Mouse (Mus musculus): Measurements from ENCODE around the gene Tmem116.

The Tmem116 gene

GRCm38 (mm10) chr5:121451644-121452025 is at the start of gene Tmem116:
Gene Tmem116 (plus strand): TSS chr5:121451893.
- peak; percentile 24 to 52 for DNase-seq (ENCODE audit: low spot score in 2 of 2)

GRCm38 (mm10) chr5:121407856-121408255 is 43.8 kb upstream of the Tmem116 start:
- no peak for DNase-seq (ENCODE audit: low spot score in 2 of 2)

- no peak for DNase-seq (ENCODE audit: low spot score in 2 of 2)
Measured at GRCm38 (mm10) chr5:121410975-121411374, 40.7 kb upstream of the Tmem116 start.

GRCm38 (mm10) chr5:121420721-121421120 is 31.0 kb upstream of the Tmem116 start:
- DNase-seq (ENCODE audit: low spot score in 2 of 2), result no peak

GRCm38 (mm10) chr5:121422787-121423186 is 28.9 kb upstream of the Tmem116 start:
- DNase-seq (ENCODE audit: low spot score in 2 of 2), result no peak

GRCm38 (mm10) chr5:121423297-121423696 is 28.4 kb upstream of the Tmem116 start:
- DNase-seq (ENCODE audit: low spot score in 2 of 2), result no peak

GRCm38 (mm10) chr5:121428954-121429353 is 22.7 kb upstream of the Tmem116 start:
- DNase-seq (ENCODE audit: low spot score in 2 of 2), result no peak

GRCm38 (mm10) chr5:121438131-121438530 is 13.6 kb upstream of the Tmem116 start:
- DNase-seq (ENCODE audit: low spot score in 2 of 2), result no peak

GRCm38 (mm10) chr5:121438756-121439155 is 12.9 kb upstream of the Tmem116 start:
- no peak for DNase-seq (ENCODE audit: low spot score in 2 of 2)

- DNase-seq (ENCODE audit: low spot score in 2 of 2), result peak in 1 of 2 experiments; percentile 48
Measured at GRCm38 (mm10) chr5:121443548-121443947, 8.1 kb upstream of the Tmem116 start.

GRCm38 (mm10) chr5:121444870-121445269 is 6.8 kb upstream of the Tmem116 start:
- DNase-seq (ENCODE audit: low spot score in 2 of 2), result no peak

- no peak for DNase-seq (ENCODE audit: low spot score in 2 of 2)
Measured at GRCm38 (mm10) chr5:121448450-121448849, 3.2 kb upstream of the Tmem116 start.

GRCm38 (mm10) chr5:121449976-121450375 is 1.7 kb upstream of the Tmem116 start:
- DNase-seq (ENCODE audit: low spot score in 2 of 2), result peak; percentile 71 to 82

- no peak for DNase-seq (ENCODE audit: low spot score in 2 of 2)
Measured at GRCm38 (mm10) chr5:121450476-121450875, 1.2 kb upstream of the Tmem116 start.

- DNase-seq (ENCODE audit: low spot score in 2 of 2), result peak; percentile 79 to 83
Measured at GRCm38 (mm10) chr5:121451203-121451602, 490 bp upstream of the Tmem116 start.

GRCm38 (mm10) chr5:121452026-121452869 is 555 bp downstream of the Tmem116 start, which contains the start of gene Erp29:
Gene Erp29 (minus strand): TSS chr5:121452506.
- DNase-seq (ENCODE audit: low spot score in 2 of 2), result peak; percentile 98 to 99

- DNase-seq (ENCODE audit: low spot score in 2 of 2), result no peak
Measured at GRCm38 (mm10) chr5:121452906-121453305, 1.2 kb downstream of the Tmem116 start.

- DNase-seq (ENCODE audit: low spot score in 2 of 2), result no peak
Measured at GRCm38 (mm10) chr5:121453743-121454502, 2.2 kb downstream of the Tmem116 start.

- no peak for DNase-seq (ENCODE audit: low spot score in 2 of 2)
Measured at GRCm38 (mm10) chr5:121454503-121454782, 2.8 kb downstream of the Tmem116 start.

GRCm38 (mm10) chr5:121455510-121456265 is 4.0 kb downstream of the Tmem116 start:
- DNase-seq (ENCODE audit: low spot score in 2 of 2), result no peak

GRCm38 (mm10) chr5:121461339-121462170 is 9.9 kb downstream of the Tmem116 start:
- no peak for DNase-seq (ENCODE audit: low spot score in 2 of 2)

All from spleen, postnatal 36 days (tissue).